Mouse (Mus musculus) embryonic facial prominence, embryonic 12.5 days (tissue): ENCODE measurements around the gene Kbtbd8. TPM values are rescaled to one million over a fixed set of nuclear protein-coding genes. Genes with fewer than 3 reads are reported as not detected.

ENCODE experiments used
- ATAC-seq: fragments of 200-750 bp; cut with Nextera tagmentation; 2 replicates; pipeline ENCODE4 v1.8.0; 2017; ENCODE audit not compliant: insufficient number of reproducible peaks, insufficient read depth, low FRiP score, low TSS enrichment
- H3K27ac ChIP-seq: fragments of 300-500 bp; sonication (generic); 2 replicates; pipeline ENCODE4 v1.5.1; 2016; ENCODE audit warnings: mild to moderate bottlenecking
- H3K27me3 ChIP-seq: fragments of 300-500 bp; sonication (generic); 2 replicates; pipeline ENCODE4 v1.6.1; 2016; ENCODE audit warnings: mild to moderate bottlenecking, moderate library complexity
- H3K36me3 ChIP-seq: fragments of 300-500 bp; sonication (generic); 2 replicates; pipeline ENCODE4 v1.6.1; 2016; ENCODE audit warnings: mild to moderate bottlenecking
- H3K4me1 ChIP-seq: fragments of 300-500 bp; sonication (generic); 2 replicates; pipeline ENCODE4 v1.6.1; 2016
- H3K4me2 ChIP-seq: fragments of 300-500 bp; sonication (generic); replicated peaks from 2 replicates; pipeline ENCODE4 v1.6.1; 2016; ENCODE audit warnings: mild to moderate bottlenecking, moderate library complexity
- H3K4me3 ChIP-seq: fragments of 300-500 bp; sonication (generic); 2 replicates; pipeline ENCODE4 v1.5.1; 2016; ENCODE audit warnings: mild to moderate bottlenecking
- H3K9ac ChIP-seq: fragments of 300-500 bp; sonication (generic); 2 replicates; pipeline ENCODE4 v1.6.1; 2016; ENCODE audit warnings: mild to moderate bottlenecking, moderate library complexity
- H3K9me3 ChIP-seq: fragments of 300-500 bp; sonication (generic); 2 replicates; pipeline ENCODE4 v1.6.1; 2016; ENCODE audit warnings: mild to moderate bottlenecking, moderate library complexity
- WGBS: fragments of 180-500 bp; shearing (Covaris S2); methylation state at CpG from one replicate; pipeline ENCODE4 v1.1.7; 2016; 5-methylcytosine and 5-hydroxymethylcytosine counted together
- polyA plus RNA-seq: library from polyadenylated mRNA; unstranded; fragments of >200 nt; fragmentation: Nextera tagmentation; extraction: Ambion mirVana; gene quantifications from 2 replicates; pipeline ENCODE4 v1.2.1, GENCODE M21; 2016

The Kbtbd8 gene
- polyA plus RNA-seq, 1 experiment from 2014 or later: 3.9 TPM

GRCm38 (mm10) chr6:95116513-95116912 is 527 bp upstream of the Kbtbd8 start:
- H3K4me2 ChIP-seq: peak overlapping the region; percentile 51; the same call in 1 of the 2 replicates
- H3K4me1 ChIP-seq: peaks cover 5% of the 10 kb centered on the region; the same call in 1 of the 2 replicates
- no peak overlapping the region for H3K4me3 ChIP-seq
- H3K9ac ChIP-seq: no peak overlapping the region
- no peak overlapping the region for H3K27ac ChIP-seq
- no peak for ATAC-seq
- WGBS: 68% methylated on average over 8 of the region's 8 CpGs
- H3K27me3 ChIP-seq: peaks cover 4% of the 10 kb centered on the region; the same call in 1 of the 2 replicates
- H3K9me3 ChIP-seq: no peaks in the 10 kb centered on the region
- H3K36me3 ChIP-seq: no peaks in the 10 kb centered on the region

GRCm38 (mm10) chr6:95117614-95118541 is 838 bp downstream of the Kbtbd8 start:
- peaks cover 8% of the 10 kb centered on the region; the same call in 1 of the 2 replicates for H3K36me3 ChIP-seq

GRCm38 (mm10) chr6:95119389-95119788 is 2.3 kb downstream of the Kbtbd8 start:
- no peaks in the 10 kb centered on the region for H3K9me3 ChIP-seq
- H3K4me3 ChIP-seq: no peak overlapping the region
- no peak for ATAC-seq
- H3K27ac ChIP-seq: no peak overlapping the region
- 85% methylated on average over 3 of the region's 3 CpGs for WGBS
- no peak overlapping the region for H3K4me2 ChIP-seq
- H3K9ac ChIP-seq: no peak overlapping the region
- H3K36me3 ChIP-seq: peaks cover 8% of the 10 kb centered on the region; the same call in 1 of the 2 replicates
- H3K27me3 ChIP-seq: peaks cover 4% of the 10 kb centered on the region; the same call in 1 of the 2 replicates
- peaks cover 5% of the 10 kb centered on the region; the same call in 1 of the 2 replicates for H3K4me1 ChIP-seq

More at GRCm38 (mm10) chr6:95117614-95118541, 838 bp downstream of the Kbtbd8 start:
- peak overlapping the region; percentile 79 for H3K4me3 ChIP-seq
- no peaks in the 10 kb centered on the region for H3K9me3 ChIP-seq
- peaks cover 5% of the 10 kb centered on the region; the same call in 1 of the 2 replicates for H3K4me1 ChIP-seq
- H3K4me2 ChIP-seq: peak overlapping the region; percentile 68
- H3K27me3 ChIP-seq: peaks cover 4% of the 10 kb centered on the region; the same call in 1 of the 2 replicates
- H3K9ac ChIP-seq: peak overlapping the region; percentile 57
- ATAC-seq: peak; percentile 100
- H3K27ac ChIP-seq: peak overlapping the region; percentile 69
- under 1% methylated on average over 100 of the region's 103 CpGs for WGBS

GRCm38 (mm10) chr6:95149931-95150534 is 33.0 kb downstream of the Kbtbd8 start:
- H3K9ac ChIP-seq: no peak overlapping the region
- ATAC-seq: no peak
- H3K9me3 ChIP-seq: no peaks in the 10 kb centered on the region
- no peaks in the 10 kb centered on the region for H3K36me3 ChIP-seq
- no peak overlapping the region for H3K4me3 ChIP-seq
- WGBS: 32% methylated on average over 6 of the region's 6 CpGs
- no peaks in the 10 kb centered on the region for H3K27me3 ChIP-seq
- no peak overlapping the region for H3K4me2 ChIP-seq
- H3K4me1 ChIP-seq: peaks cover 5% of the 10 kb centered on the region; the same call in 1 of the 2 replicates
- H3K27ac ChIP-seq: no peak overlapping the region

- no peaks in the 10 kb centered on the region for H3K27me3 ChIP-seq
- no peak overlapping the region for H3K9ac ChIP-seq
- H3K36me3 ChIP-seq: no peaks in the 10 kb centered on the region
- H3K9me3 ChIP-seq: no peaks in the 10 kb centered on the region
- peaks cover 5% of the 10 kb centered on the region; the same call in 1 of the 2 replicates for H3K4me1 ChIP-seq
- no peak overlapping the region for H3K4me2 ChIP-seq
- H3K4me3 ChIP-seq: no peak overlapping the region
- 80% methylated on average over 4 of the region's 4 CpGs for WGBS
- no peak for ATAC-seq
- H3K27ac ChIP-seq: no peak overlapping the region
Measured at GRCm38 (mm10) chr6:95150885-95151284, 33.8 kb downstream of the Kbtbd8 start.

GRCm38 (mm10) chr6:95151563-95151962 is 34.5 kb downstream of the Kbtbd8 start:
- no peak for ATAC-seq
- Histone ChIP-seq H3K4me2 (no peak overlapping the region), H3K27me3 (no peaks in the 10 kb centered on the region), H3K36me3 (no peaks in the 10 kb centered on the region), H3K4me3 (no peak overlapping the region), H3K9ac (no peak overlapping the region), H3K4me1 (peaks cover 5% of the 10 kb centered on the region; the same call in 1 of the 2 replicates), H3K27ac (no peak overlapping the region), H3K9me3 (no peaks in the 10 kb centered on the region)
- 67% methylated on average over 2 of the region's 2 CpGs for WGBS

- Histone ChIP-seq H3K4me3 (no peak overlapping the region), H3K27me3 (no peaks in the 10 kb centered on the region), H3K36me3 (no peaks in the 10 kb centered on the region), H3K4me1 (0 out of 2 replicates have a peak, but pooled peaks cover 4% of the 10 kb centered on the region), H3K4me2 (no peak overlapping the region), H3K9ac (no peak overlapping the region), H3K27ac (no peak overlapping the region), H3K9me3 (no peaks in the 10 kb centered on the region)
- no peak for ATAC-seq
- 68% methylated on average over 4 of the region's 4 CpGs for WGBS
Measured at GRCm38 (mm10) chr6:95163965-95164364, 46.9 kb downstream of the Kbtbd8 start.

GRCm38 (mm10) chr6:95165630-95166029 is 48.6 kb downstream of the Kbtbd8 start:
- Histone ChIP-seq H3K4me3 (no peak overlapping the region), H3K27ac (no peak overlapping the region), H3K36me3 (no peaks in the 10 kb centered on the region), H3K27me3 (no peaks in the 10 kb centered on the region), H3K4me2 (no peak overlapping the region), H3K4me1 (0 out of 2 replicates have a peak, but pooled peaks cover 4% of the 10 kb centered on the region), H3K9me3 (no peaks in the 10 kb centered on the region), H3K9ac (no peak overlapping the region)
- no peak for ATAC-seq

GRCm38 (mm10) chr6:95167668-95168227 is 50.7 kb downstream of the Kbtbd8 start:
- ATAC-seq: peak; percentile 69; the same call in 1 of the 2 replicates
- H3K4me3 ChIP-seq: no peak overlapping the region
- H3K4me2 ChIP-seq: no peak overlapping the region
- H3K9me3 ChIP-seq: no peaks in the 10 kb centered on the region
- 0 out of 2 replicates have a peak, but pooled peaks cover 4% of the 10 kb centered on the region for H3K4me1 ChIP-seq
- H3K27me3 ChIP-seq: no peaks in the 10 kb centered on the region
- H3K9ac ChIP-seq: no peak overlapping the region
- no peaks in the 10 kb centered on the region for H3K36me3 ChIP-seq
- H3K27ac ChIP-seq: no peak overlapping the region
- 20% methylated on average over 5 of the region's 5 CpGs for WGBS

GRCm38 (mm10) chr6:95169411-95169810 is 52.4 kb downstream of the Kbtbd8 start:
- Histone ChIP-seq H3K27ac (no peak overlapping the region), H3K4me2 (no peak overlapping the region), H3K27me3 (no peaks in the 10 kb centered on the region), H3K4me3 (no peak overlapping the region), H3K4me1 (0 out of 2 replicates have a peak, but pooled peaks cover 4% of the 10 kb centered on the region), H3K9ac (no peak overlapping the region), H3K9me3 (no peaks in the 10 kb centered on the region), H3K36me3 (no peaks in the 10 kb centered on the region)
- ATAC-seq: no peak
- WGBS: 82% methylated on average over 6 of the region's 6 CpGs

- Histone ChIP-seq H3K9ac (no peak overlapping the region), H3K4me3 (no peak overlapping the region), H3K27ac (no peak overlapping the region), H3K4me2 (no peak overlapping the region), H3K27me3 (no peaks in the 10 kb centered on the region), H3K9me3 (no peaks in the 10 kb centered on the region), H3K4me1 (no peaks in the 10 kb centered on the region), H3K36me3 (no peaks in the 10 kb centered on the region)
- 49% methylated on average over 9 of the region's 9 CpGs for WGBS
- ATAC-seq: no peak
Measured at GRCm38 (mm10) chr6:95174311-95175143, 57.5 kb downstream of the Kbtbd8 start.
